Mouse (Mus musculus): ENCODE measurements around the gene Nucks1. TPM values are rescaled to one million over a fixed set of nuclear protein-coding genes. Genes with fewer than 3 reads are reported as not detected.
A peak's percentile ranks its signal among the peaks of the same experiment; 100 is the strongest.

Gene Nucks1
- polyA plus RNA-seq, 1 experiment = 4.7 TPM

GRCm38 (mm10) chr1:131971771-131972497 lies 61.6 kb downstream of the Nucks1 start:
- TF ChIP-seq POLR2A (IDR thresholded peaks at IDR 0.05; ENCODE audit: control insufficient read depth, low read depth, low read length) (no peak), CTCF (IDR thresholded peaks at IDR 0.05; ENCODE audit: control insufficient read depth, insufficient read depth, insufficient replicate concordance, low read depth, low read length) (no peak)
- Histone ChIP-seq H3K4me3 (ENCODE audit: control insufficient read depth, low read depth, low read length) (no peak overlapping the region), H3K27me3 (ENCODE audit: control insufficient read depth, insufficient read depth, low read length) (no peaks in the 10 kb centered on the region), H3K27ac (ENCODE audit: control insufficient read depth, insufficient read depth, low read depth, low read length) (no peak overlapping the region; the same call in 1 of the 2 replicates), H3K4me1 (ENCODE audit: control insufficient read depth, insufficient read depth, low read length) (no peaks in the 10 kb centered on the region; the same call in none of the 2 replicates), H3K36me3 (ENCODE audit: control insufficient read depth, insufficient read depth, low read length) (no peaks in the 10 kb centered on the region)

GRCm38 (mm10) chr1:131972498-131973334 lies 62.4 kb downstream of the Nucks1 start:
- no peak for TF ChIP-seq POLR2A (IDR thresholded peaks at IDR 0.05; ENCODE audit: control insufficient read depth, low read depth, low read length)
- no peak for TF ChIP-seq CTCF (IDR thresholded peaks at IDR 0.05; ENCODE audit: control insufficient read depth, insufficient read depth, insufficient replicate concordance, low read depth, low read length)
- Histone ChIP-seq H3K36me3 (ENCODE audit: control insufficient read depth, insufficient read depth, low read length) (no peaks in the 10 kb centered on the region), H3K27ac (ENCODE audit: control insufficient read depth, insufficient read depth, low read depth, low read length) (no peak overlapping the region), H3K4me1 (ENCODE audit: control insufficient read depth, insufficient read depth, low read length) (no peaks in the 10 kb centered on the region; the same call in none of the 2 replicates), H3K4me3 (ENCODE audit: control insufficient read depth, low read depth, low read length) (no peak overlapping the region), H3K27me3 (ENCODE audit: control insufficient read depth, insufficient read depth, low read length) (no peaks in the 10 kb centered on the region)

GRCm38 (mm10) chr1:131973991-131974390 lies 63.7 kb downstream of the Nucks1 start:
- Histone ChIP-seq H3K27ac (ENCODE audit: control insufficient read depth, insufficient read depth, low read depth, low read length) (no peak overlapping the region), H3K27me3 (ENCODE audit: control insufficient read depth, insufficient read depth, low read length) (no peaks in the 10 kb centered on the region), H3K4me3 (ENCODE audit: control insufficient read depth, low read depth, low read length) (no peak overlapping the region), H3K36me3 (ENCODE audit: control insufficient read depth, insufficient read depth, low read length) (no peaks in the 10 kb centered on the region), H3K4me1 (ENCODE audit: control insufficient read depth, insufficient read depth, low read length) (no peaks in the 10 kb centered on the region; the same call in none of the 2 replicates)
- TF ChIP-seq CTCF (IDR thresholded peaks at IDR 0.05; ENCODE audit: control insufficient read depth, insufficient read depth, insufficient replicate concordance, low read depth, low read length) = no peak
- TF ChIP-seq POLR2A (IDR thresholded peaks at IDR 0.05; ENCODE audit: control insufficient read depth, low read depth, low read length) = no peak

- Histone ChIP-seq H3K27me3 (ENCODE audit: control insufficient read depth, insufficient read depth, low read length) (no peaks in the 10 kb centered on the region), H3K36me3 (ENCODE audit: control insufficient read depth, insufficient read depth, low read length) (no peaks in the 10 kb centered on the region), H3K4me1 (ENCODE audit: control insufficient read depth, insufficient read depth, low read length) (no peaks in the 10 kb centered on the region; the same call in 1 of the 2 replicates), H3K27ac (ENCODE audit: control insufficient read depth, insufficient read depth, low read depth, low read length) (no peak overlapping the region), H3K4me3 (ENCODE audit: control insufficient read depth, low read depth, low read length) (no peak overlapping the region)
- TF ChIP-seq CTCF (IDR thresholded peaks at IDR 0.05; ENCODE audit: control insufficient read depth, insufficient read depth, insufficient replicate concordance, low read depth, low read length) (no peak), POLR2A (IDR thresholded peaks at IDR 0.05; ENCODE audit: control insufficient read depth, low read depth, low read length) (no peak)
These were observed 66.6 kb downstream of the Nucks1 start for GRCm38 (mm10) chr1:131976886-131977285.

GRCm38 (mm10) chr1:131980471-131980870 lies 70.1 kb downstream of the Nucks1 start:
- Histone ChIP-seq H3K27ac (ENCODE audit: control insufficient read depth, insufficient read depth, low read depth, low read length) (no peak overlapping the region), H3K4me1 (ENCODE audit: control insufficient read depth, insufficient read depth, low read length) (peaks cover 2% of the 10 kb centered on the region; the same call in 1 of the 2 replicates), H3K27me3 (ENCODE audit: control insufficient read depth, insufficient read depth, low read length) (no peaks in the 10 kb centered on the region), H3K36me3 (ENCODE audit: control insufficient read depth, insufficient read depth, low read length) (no peaks in the 10 kb centered on the region), H3K4me3 (ENCODE audit: control insufficient read depth, low read depth, low read length) (no peak overlapping the region)
- no peak for TF ChIP-seq CTCF (IDR thresholded peaks at IDR 0.05; ENCODE audit: control insufficient read depth, insufficient read depth, insufficient replicate concordance, low read depth, low read length)

- TF ChIP-seq CTCF (IDR thresholded peaks at IDR 0.05; ENCODE audit: control insufficient read depth, insufficient read depth, insufficient replicate concordance, low read depth, low read length) = peak; percentile 76; the same call in 1 of the 2 replicates
- no peak for TF ChIP-seq POLR2A (IDR thresholded peaks at IDR 0.05; ENCODE audit: control insufficient read depth, low read depth, low read length)
- Histone ChIP-seq H3K4me1 (ENCODE audit: control insufficient read depth, insufficient read depth, low read length) (peaks cover 2% of the 10 kb centered on the region; the same call in 1 of the 2 replicates), H3K4me3 (ENCODE audit: control insufficient read depth, low read depth, low read length) (no peak overlapping the region), H3K27me3 (ENCODE audit: control insufficient read depth, insufficient read depth, low read length) (no peaks in the 10 kb centered on the region), H3K36me3 (ENCODE audit: control insufficient read depth, insufficient read depth, low read length) (no peaks in the 10 kb centered on the region), H3K27ac (ENCODE audit: control insufficient read depth, insufficient read depth, low read depth, low read length) (no peak overlapping the region)
These were observed 71.2 kb downstream of the Nucks1 start for GRCm38 (mm10) chr1:131981378-131982013.

GRCm38 (mm10) chr1:131982907-131983306 lies 72.6 kb downstream of the Nucks1 start:
- Histone ChIP-seq H3K36me3 (ENCODE audit: control insufficient read depth, insufficient read depth, low read length) (no peaks in the 10 kb centered on the region), H3K4me3 (ENCODE audit: control insufficient read depth, low read depth, low read length) (no peak overlapping the region), H3K27ac (ENCODE audit: control insufficient read depth, insufficient read depth, low read depth, low read length) (no peak overlapping the region), H3K4me1 (ENCODE audit: control insufficient read depth, insufficient read depth, low read length) (peaks cover 2% of the 10 kb centered on the region; the same call in 1 of the 2 replicates), H3K27me3 (ENCODE audit: control insufficient read depth, insufficient read depth, low read length) (no peaks in the 10 kb centered on the region)
- TF ChIP-seq CTCF (IDR thresholded peaks at IDR 0.05; ENCODE audit: control insufficient read depth, insufficient read depth, insufficient replicate concordance, low read depth, low read length) = peak; percentile 95
- no peak for TF ChIP-seq POLR2A (IDR thresholded peaks at IDR 0.05; ENCODE audit: control insufficient read depth, low read depth, low read length)

Measured in testis, adult 2 months (tissue).